Mouse (Mus musculus) ovary, postnatal 14 days (tissue): Measurements from ENCODE around the gene Isoc2b.
A peak's percentile ranks its signal among the peaks of the same experiment; 100 is the strongest.
"Not testable (repeated sequence)": the region's sequence is repeated elsewhere in the genome, so short reads cannot be mapped to it uniquely, and the experiment has no call there.

Experiments
- DNase-seq: peaks from one replicate; pipeline ENCODE4 v3.0.0; 2022; ENCODE audit warnings: low spot score

Isoc2b gene

GRCm38 (mm10) chr7:4865579-4866493 lies 4.2 kb downstream of the Isoc2b start:
- DNase-seq, result peak; percentile 90

GRCm38 (mm10) chr7:4865090-4865489 lies 5.0 kb downstream of the Isoc2b start:
- no peak for DNase-seq

- DNase-seq, result no peak
Observed at GRCm38 (mm10) chr7:4864130-4864845, 5.8 kb downstream of the Isoc2b start.

- no peak for DNase-seq
Observed at GRCm38 (mm10) chr7:4863541-4864080, 6.4 kb downstream of the Isoc2b start.

GRCm38 (mm10) chr7:4863041-4863440 lies 7.0 kb downstream of the Isoc2b start:
- DNase-seq, result peak; percentile 70

GRCm38 (mm10) chr7:4860926-4861325 lies 9.1 kb downstream of the Isoc2b start:
- DNase-seq, result not testable (repeated sequence)

- no peak for DNase-seq
Observed at GRCm38 (mm10) chr7:4859418-4859978, 10.6 kb downstream of the Isoc2b start.

- DNase-seq, result no peak
Observed at GRCm38 (mm10) chr7:4857321-4857720, 12.7 kb downstream of the Isoc2b start.

- no peak for DNase-seq
Observed at GRCm38 (mm10) chr7:4856508-4856907, 13.6 kb downstream of the Isoc2b start.

GRCm38 (mm10) chr7:4853613-4854012 lies 16.4 kb downstream of the Isoc2b start:
- DNase-seq, result no peak

- no peak for DNase-seq
Observed at GRCm38 (mm10) chr7:4851315-4851688, 18.8 kb downstream of the Isoc2b start.

- DNase-seq, result no peak
Observed at GRCm38 (mm10) chr7:4850621-4851314, 19.3 kb downstream of the Isoc2b start.

- no peak for DNase-seq
Observed at GRCm38 (mm10) chr7:4849372-4849771, 20.7 kb downstream of the Isoc2b start.

GRCm38 (mm10) chr7:4844917-4845309 lies 25.1 kb downstream of the Isoc2b start:
- peak; percentile 49 for DNase-seq

GRCm38 (mm10) chr7:4844245-4844916 lies 25.7 kb downstream of the Isoc2b start, which contains the start of gene Shisa7:
Shisa7 (minus strand) TSS chr7:4844696.
- DNase-seq, result no peak

GRCm38 (mm10) chr7:4843604-4844244 lies 26.3 kb downstream of the Isoc2b start:
- DNase-seq, result no peak

GRCm38 (mm10) chr7:4842634-4843131 lies 27.4 kb downstream of the Isoc2b start:
- no peak for DNase-seq

GRCm38 (mm10) chr7:4842077-4842476 lies 28.0 kb downstream of the Isoc2b start:
- no peak for DNase-seq

GRCm38 (mm10) chr7:4837639-4838038 lies 32.4 kb downstream of the Isoc2b start:
- DNase-seq, result no peak

- peak; percentile 50 for DNase-seq
Observed at GRCm38 (mm10) chr7:4836351-4836792, 33.7 kb downstream of the Isoc2b start.
